In genomic region chr6:45584467-45585094, GRCm38 (mm10) we compare ENCODE assay signal across 12 mouse cellular contexts.
A peak's percentile ranks its signal among the peaks of the same experiment; 100 is the strongest.
DNase-seq lines count a peak whose midpoint lies in the region; ATAC-seq and TF ChIP-seq lines count a peak whose summit lies in the region.
"Had no signal": no experiment of that assay in that cellular context is flagged by ENCODE, and none has a peak within 500 bp of the region (broad histone marks: within the 10 kb centered on the region; RNA-seq: fewer than 3 reads in every experiment).

No protein-coding gene starts in this region.

- TF ChIP-seq POLR2A in brain, embryonic 14.5 days (IDR thresholded peaks at IDR 0.05; ENCODE audit: borderline replicate concordance, extremely low read depth, insufficient read depth, insufficient read length, poor library complexity, severe bottlenecking), result no peak

- H3K4me2 ChIP-seq in forebrain, embryonic 13.5 days, result no peak overlapping the region
- H3K4me2 ChIP-seq in forebrain, embryonic 11.5 days (ENCODE audit: low read depth, low read length, severe bottlenecking), result no peak overlapping the region
- no peak overlapping the region for H3K4me2 ChIP-seq in forebrain, postnatal 0 days (ENCODE audit: low read depth)
- H3K4me2 ChIP-seq in liver, embryonic 11.5 days, result no peak overlapping the region

- no peaks in the 10 kb centered on the region for H3K4me1 ChIP-seq in forebrain, embryonic 13.5 days
- no peaks in the 10 kb centered on the region for H3K4me1 ChIP-seq in forebrain, embryonic 11.5 days (replicated peaks; ENCODE audit: control insufficient read depth, insufficient read depth, low read length)
- no peaks in the 10 kb centered on the region for H3K4me1 ChIP-seq in forebrain, postnatal 0 days (ENCODE audit: insufficient read depth)
- no peaks in the 10 kb centered on the region for H3K4me1 ChIP-seq in liver, embryonic 11.5 days (replicated peaks; ENCODE audit: control insufficient read depth, insufficient read depth, low read length)
- H3K4me1 ChIP-seq: limb, embryonic 10.5 days had no signal

- 75% methylated on average over 6 of the region's 6 CpGs for WGBS in forebrain, embryonic 13.5 days
- 79% methylated on average over 6 of the region's 6 CpGs for WGBS in forebrain, embryonic 11.5 days
- WGBS in forebrain, postnatal 0 days, result 44% methylated on average over 6 of the region's 6 CpGs
- 75% methylated on average over 6 of the region's 6 CpGs for WGBS in liver, embryonic 11.5 days

- no peaks in the 10 kb centered on the region for H3K9me3 ChIP-seq in forebrain, embryonic 13.5 days (replicated peaks)
- H3K9me3 ChIP-seq in forebrain, embryonic 11.5 days (ENCODE audit: control insufficient read depth, low read length), result no peaks in the 10 kb centered on the region
- no peaks in the 10 kb centered on the region for H3K9me3 ChIP-seq in forebrain, postnatal 0 days (ENCODE audit: low read length)
- H3K9me3 ChIP-seq in liver, embryonic 11.5 days (ENCODE audit: control insufficient read depth, low read length), result no peaks in the 10 kb centered on the region
- H3K9me3 ChIP-seq: limb, embryonic 10.5 days had no signal

- H3K36me3 ChIP-seq in forebrain, embryonic 13.5 days (ENCODE audit: poor library complexity, severe bottlenecking), result no peaks in the 10 kb centered on the region
- no peaks in the 10 kb centered on the region for H3K36me3 ChIP-seq in forebrain, embryonic 11.5 days (ENCODE audit: control insufficient read depth, insufficient read depth, low read length)
- H3K36me3 ChIP-seq in forebrain, postnatal 0 days (ENCODE audit: insufficient read depth), result no peaks in the 10 kb centered on the region
- no peaks in the 10 kb centered on the region for H3K36me3 ChIP-seq in liver, embryonic 11.5 days (ENCODE audit: control insufficient read depth, insufficient read depth, low read length)
- H3K36me3 ChIP-seq: limb, embryonic 10.5 days had no signal

- TF ChIP-seq CTCF in brain, embryonic 14.5 days (IDR thresholded peaks at IDR 0.05; ENCODE audit: borderline replicate concordance, extremely low read depth, insufficient read depth, insufficient read length), result no peak
- no peak for TF ChIP-seq CTCF in forebrain, postnatal 0 days (IDR thresholded peaks at IDR 0.05; ENCODE audit: low read depth)

- ATAC-seq in forebrain, embryonic 13.5 days, result peak; percentile 53
- no peak for ATAC-seq in forebrain, embryonic 11.5 days (replicated peaks; ENCODE audit: low FRiP score)
- peak; percentile 66 for ATAC-seq in forebrain, postnatal 0 days
- ATAC-seq in liver, embryonic 11.5 days (replicated peaks; ENCODE audit: low FRiP score), result no peak
- ATAC-seq: lung, postnatal 0 days; Patski had no signal

- no peak for DNase-seq in forebrain, embryonic 11.5 days (ENCODE audit: low spot score)
- DNase-seq in lung, postnatal 10 days, result peak; percentile 1
- DNase-seq in lung, postnatal 25 days (ENCODE audit: low spot score), result no peak
- peak; percentile 67 for DNase-seq in brain, embryonic 14.5 days (ENCODE audit: low read depth)
- DNase-seq in forebrain, postnatal 0 days, result peak; percentile 43
- no peak for DNase-seq in MN1 (ENCODE audit: low spot score)
- no peak for DNase-seq in liver, embryonic 11.5 days (ENCODE audit: low spot score)
- DNase-seq: kidney, adult 8-10 months had no signal

- H3K27me3 ChIP-seq in forebrain, embryonic 13.5 days, result no peaks in the 10 kb centered on the region
- no peaks in the 10 kb centered on the region for H3K27me3 ChIP-seq in forebrain, embryonic 11.5 days (ENCODE audit: control insufficient read depth, insufficient read depth, low read length)
- no peaks in the 10 kb centered on the region for H3K27me3 ChIP-seq in forebrain, postnatal 0 days (ENCODE audit: insufficient read depth, low read length)
- no peaks in the 10 kb centered on the region for H3K27me3 ChIP-seq in liver, embryonic 11.5 days (replicated peaks; ENCODE audit: control insufficient read depth, insufficient read depth, low read length)
- H3K27me3 ChIP-seq: Patski had no signal

- no peak overlapping the region for H3K27ac ChIP-seq in forebrain, embryonic 13.5 days
- no peak overlapping the region for H3K27ac ChIP-seq in forebrain, embryonic 11.5 days (ENCODE audit: low read depth, low read length)
- no peak overlapping the region for H3K27ac ChIP-seq in forebrain, postnatal 0 days (ENCODE audit: low read depth, low read length)
- no peak overlapping the region for H3K27ac ChIP-seq in liver, embryonic 11.5 days (ENCODE audit: low read depth, low read length)
- H3K27ac ChIP-seq: limb, embryonic 10.5 days had no signal

- no peak overlapping the region for H3K4me3 ChIP-seq in forebrain, embryonic 13.5 days
- no peak overlapping the region for H3K4me3 ChIP-seq in forebrain, embryonic 11.5 days (ENCODE audit: low read depth, low read length)
- no peak overlapping the region for H3K4me3 ChIP-seq in forebrain, postnatal 0 days (ENCODE audit: low read depth, low read length)
- no peak overlapping the region for H3K4me3 ChIP-seq in liver, embryonic 11.5 days (ENCODE audit: low read depth, low read length)
- H3K4me3 ChIP-seq: limb, embryonic 10.5 days had no signal

- no peak overlapping the region for H3K9ac ChIP-seq in forebrain, embryonic 13.5 days
- no peak overlapping the region for H3K9ac ChIP-seq in forebrain, embryonic 11.5 days (ENCODE audit: low read length)
- no peak overlapping the region for H3K9ac ChIP-seq in forebrain, postnatal 0 days
- H3K9ac ChIP-seq in liver, embryonic 11.5 days (ENCODE audit: low read depth, low read length), result no peak overlapping the region

Comparison
In these comparisons a context has a peak if more than half of its experiments do, and no peak if none do; other contexts are left out.
1. ATAC-seq: peak in forebrain, embryonic 13.5 days (single experiment) and forebrain, postnatal 0 days (single experiment); none in forebrain, embryonic 11.5 days (single experiment) and liver, embryonic 11.5 days (single experiment).
2. DNase-seq: peak in lung, postnatal 10 days (single experiment), brain, embryonic 14.5 days (single experiment) and forebrain, postnatal 0 days (single experiment); none in forebrain, embryonic 11.5 days (single experiment), lung, postnatal 25 days (single experiment), MN1 (single experiment) and liver, embryonic 11.5 days (single experiment).